Mouse (Mus musculus) effector memory CD4-positive, alpha-beta T cell, adult 7 months (primary cell): ENCODE results near the gene Slc36a2. TPM values are rescaled to one million over a fixed set of nuclear protein-coding genes. Genes with fewer than 3 reads are reported as not detected.

Experiments used
- polyA plus RNA-seq: library from polyadenylated mRNA; unstranded; fragments of 100-300 nt; shearing (Covaris generic); gene quantifications from one replicate; pipeline ENCODE4 v1.2.1, GENCODE M21; 2017

Slc36a2 gene
- polyA plus RNA-seq: 0.77 TPM

DNA sequence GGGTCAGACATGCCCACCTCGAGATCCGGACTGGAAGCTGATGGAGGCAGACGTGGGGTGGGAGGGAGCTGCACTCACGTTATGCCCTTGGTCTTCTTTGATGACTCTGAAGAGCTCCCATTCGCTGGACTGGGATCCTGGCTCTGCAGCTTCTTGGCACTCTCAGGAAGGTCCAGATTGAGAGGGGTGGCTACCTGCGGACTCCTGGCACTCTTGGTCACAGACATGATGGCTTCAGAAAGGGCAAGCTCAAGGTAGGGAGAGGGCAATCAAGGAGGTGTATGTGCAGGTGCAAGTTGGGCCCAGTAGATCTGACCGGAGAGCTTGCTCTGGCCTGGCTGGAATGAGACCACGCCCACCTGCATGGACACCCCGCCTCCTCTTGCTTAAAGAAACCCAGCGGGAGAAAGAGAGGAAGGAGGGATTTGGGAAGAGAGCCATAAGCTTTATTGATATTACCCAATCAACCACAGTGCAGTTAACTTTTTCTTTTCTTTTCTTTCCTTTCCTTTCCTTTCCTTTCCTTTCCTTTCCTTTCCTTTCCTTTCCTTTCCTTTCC, at the start of gene Slc36a2:
Gene Slc36a2 (minus strand): TSS at position 345 of the 559 bp plus-strand sequence.

DNA sequence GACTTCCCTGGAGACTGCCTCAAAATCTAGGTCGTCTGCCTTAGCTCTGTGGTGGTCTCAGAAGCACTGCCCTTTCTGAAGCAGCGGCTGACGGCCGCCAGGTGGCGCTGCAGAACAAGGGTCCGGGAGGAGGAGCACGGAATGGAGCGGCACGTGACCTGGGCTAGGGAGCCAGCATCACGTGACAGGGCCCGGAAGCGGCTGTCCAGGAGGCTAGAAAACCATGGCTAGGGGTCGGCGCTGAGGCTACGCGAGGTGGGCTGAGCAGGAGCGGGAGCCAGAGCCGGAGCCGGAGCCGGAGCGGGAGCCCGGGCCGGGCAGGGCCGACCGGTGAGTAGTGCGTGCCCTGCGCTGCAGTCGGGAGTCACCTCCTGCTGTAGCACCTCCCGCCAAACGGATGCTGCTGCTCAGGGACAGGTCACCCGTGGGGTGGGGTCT, 19.3 kb upstream of the Slc36a2 start, which contains the start of gene Slc36a1:
Gene Slc36a1 (plus strand): TSS at position 192 of the 438 bp plus-strand sequence.

DNA sequence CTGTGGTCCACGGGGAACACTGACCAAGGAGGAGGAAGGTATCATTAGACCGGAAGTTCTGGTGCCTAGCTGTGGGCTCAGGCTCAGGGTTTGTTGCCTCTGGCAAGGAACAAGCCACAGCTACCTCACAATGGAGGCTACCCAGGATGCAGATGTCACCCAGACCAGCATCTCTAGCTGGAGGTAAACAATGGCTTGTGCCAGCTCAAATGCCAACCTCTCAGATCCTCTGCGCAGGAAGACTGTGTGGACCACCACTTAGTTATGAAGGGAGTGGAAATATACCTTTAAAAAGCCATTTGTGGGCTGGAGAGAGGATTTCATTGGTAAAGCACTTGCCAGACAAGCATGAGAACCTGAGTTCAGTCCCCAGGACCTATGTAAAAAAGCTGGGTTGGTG, 33.3 kb downstream of the Slc36a2 start, which contains the start of gene Slc36a3:
Gene Slc36a3 (minus strand): TSS at position 101 of the 400 bp plus-strand sequence.

Other genes with a start within 250 kb of the Slc36a2 start
- 258 TPM for gene Tnip1, start 222.2 kb downstream of the Slc36a2 start, polyA plus RNA-seq
- 622 TPM for gene Anxa6, start 151.6 kb downstream of the Slc36a2 start, polyA plus RNA-seq
- 16.1 TPM for gene Ccdc69, start 106.9 kb downstream of the Slc36a2 start, polyA plus RNA-seq
- 31.7 TPM for gene Gm2a, start 87.0 kb downstream of the Slc36a2 start, polyA plus RNA-seq
- gene Slc36a3, start 33.4 kb downstream of the Slc36a2 start, polyA plus RNA-seq: 0.78 TPM
- 2.0 TPM for gene Slc36a1, start 19.3 kb upstream of the Slc36a2 start, polyA plus RNA-seq
- gene Fat2, start 151.5 kb upstream of the Slc36a2 start, polyA plus RNA-seq: 0.07 TPM
- gene Sparc, start 238.1 kb upstream of the Slc36a2 start, polyA plus RNA-seq: 0.61 TPM